ENCODE assay signal across 8 mouse cellular contexts in genomic region chr19:37697651-37698272, GRCm38 (mm10). TPM values are rescaled to one million over a fixed set of nuclear protein-coding genes. Genes with fewer than 3 reads are reported as not detected.
A peak's percentile ranks its signal among the peaks of the same experiment; 100 is the strongest.
DNase-seq lines count a peak whose midpoint lies in the region; ATAC-seq and TF ChIP-seq lines count a peak whose summit lies in the region.

Cyp26a1 (plus strand) TSS chr19:37697798.

- no peaks in the 10 kb centered on the region for H3K9me3 ChIP-seq in forebrain, embryonic 13.5 days (replicated peaks)
- no peaks in the 10 kb centered on the region for H3K9me3 ChIP-seq in limb, embryonic 12.5 days

- H3K27me3 ChIP-seq in forebrain, embryonic 13.5 days = peaks cover 99% of the 10 kb centered on the region
- peaks cover 98% of the 10 kb centered on the region for H3K27me3 ChIP-seq in limb, embryonic 12.5 days
- peaks cover 48% of the 10 kb centered on the region for H3K27me3 ChIP-seq in small intestine, adult 2 months (ENCODE audit: control insufficient read depth, insufficient read depth, low read length)

- no peak for TF ChIP-seq CTCF in layer of hippocampus, adult 2 months (conservative IDR thresholded peaks at IDR 0.05)
- no peak for TF ChIP-seq CTCF in small intestine, adult 2 months (IDR thresholded peaks at IDR 0.05; ENCODE audit: extremely low read depth, insufficient read length, insufficient replicate concordance, low read depth, low read length)

- no peak within 1 kb of the TSS for H3K9ac ChIP-seq in forebrain, embryonic 13.5 days
- 0 out of 2 replicates have a peak within 1 kb of the TSS, but pooled peaks have one; percentile 19 for H3K9ac ChIP-seq in limb, embryonic 12.5 days (replicated peaks)

- peaks cover 38% of the 10 kb centered on the region for H3K4me1 ChIP-seq in forebrain, embryonic 13.5 days
- peaks cover 46% of the 10 kb centered on the region for H3K4me1 ChIP-seq in limb, embryonic 12.5 days (replicated peaks)
- H3K4me1 ChIP-seq in small intestine, adult 2 months (ENCODE audit: control insufficient read depth, insufficient read depth, insufficient read length, low read length) = no peaks in the 10 kb centered on the region

- H3K4me2 ChIP-seq in forebrain, embryonic 13.5 days = peak within 1 kb of the TSS; percentile 56
- H3K4me2 ChIP-seq in limb, embryonic 12.5 days = peak within 1 kb of the TSS; percentile 57

- WGBS in forebrain, embryonic 13.5 days = under 1% methylated on average over 51 of the region's 51 CpGs
- under 1% methylated on average over 51 of the region's 51 CpGs for WGBS in limb, embryonic 12.5 days
- WGBS in small intestine, adult 2 months = under 1% methylated on average over 51 of the region's 51 CpGs

- ATAC-seq in forebrain, embryonic 13.5 days = peak; percentile 36; the same call in 1 of the 2 replicates
- ATAC-seq in limb, embryonic 12.5 days (ENCODE audit: insufficient number of reproducible peaks, insufficient read depth, low FRiP score, low TSS enrichment, low read depth) = no peak

- H3K36me3 ChIP-seq in forebrain, embryonic 13.5 days (ENCODE audit: poor library complexity, severe bottlenecking) = no peaks in the 10 kb centered on the region
- H3K36me3 ChIP-seq in limb, embryonic 12.5 days = no peaks in the 10 kb centered on the region
- no peaks in the 10 kb centered on the region for H3K36me3 ChIP-seq in small intestine, adult 2 months (ENCODE audit: control insufficient read depth, insufficient read depth, low read length)

- peak within 1 kb of the TSS; percentile 44 for H3K4me3 ChIP-seq in layer of hippocampus, adult 2 months
- H3K4me3 ChIP-seq in forebrain, embryonic 13.5 days = peak within 1 kb of the TSS; percentile 30
- H3K4me3 ChIP-seq in limb, embryonic 12.5 days (replicated peaks) = peak within 1 kb of the TSS; percentile 39
- peak within 1 kb of the TSS; percentile 14; the same call in 1 of the 2 replicates for H3K4me3 ChIP-seq in small intestine, adult 2 months (ENCODE audit: low read depth, low read length)

- no peak for TF ChIP-seq POLR2A in small intestine, adult 2 months (IDR thresholded peaks at IDR 0.05; ENCODE audit: low read depth, low read length)

- no peak for DNase-seq in layer of hippocampus, adult 2 months (ENCODE audit: low spot score in 2 of 2)
- DNase-seq in layer of hippocampus, postnatal 36 days = no peak
- DNase-seq in cerebellum, adult 9-11 months = no peak
- DNase-seq in cerebellum, adult 18-20 months = no peak
- no peak for DNase-seq in right cerebral cortex, postnatal 4 days

- H3K27ac ChIP-seq in layer of hippocampus, adult 2 months = no peak within 1 kb of the TSS
- H3K27ac ChIP-seq in forebrain, embryonic 13.5 days = no peak within 1 kb of the TSS
- no peak within 1 kb of the TSS for H3K27ac ChIP-seq in limb, embryonic 12.5 days
- H3K27ac ChIP-seq in small intestine, adult 2 months (ENCODE audit: insufficient read depth, low read depth, low read length) = no peak within 1 kb of the TSS

RNA-seq across cellular contexts. Expression of gene Cyp26a1, which starts in this region (rescaled TPM):
- total RNA-seq in layer of hippocampus, adult 2 months (2021) = under 1 TPM; 0.46 to 0.59 TPM
- total RNA-seq in layer of hippocampus, postnatal 36 days (2021) = under 1 TPM; 0.58 to 0.75 TPM
- polyA plus RNA-seq in forebrain, embryonic 13.5 days (2015; fragmentation: Nextera tagmentation; extraction: Ambion mirVana) = 0.15 TPM in 1 of 2 replicates, not detected in the other
- 6.0 and 6.6 TPM in 2 replicates for polyA plus RNA-seq in limb, embryonic 12.5 days (2016; fragmentation: Nextera tagmentation; extraction: Ambion mirVana)
- 0.08 TPM in 1 of 2 replicates, not detected in the other for polyA plus RNA-seq in small intestine, adult 2 months (2012; rRNA removed)

Comparison
In these comparisons a context has a peak if more than half of its experiments do, and no peak if none do; other contexts are left out.
1. Peak in ATAC-seq, H3K4me3 ChIP-seq and H3K4me2 ChIP-seq in forebrain, embryonic 13.5 days; RNA of the gene not detected or under 1 TPM.